8 mouse cellular contexts compared by ENCODE assay signal in the genomic region with DNA sequence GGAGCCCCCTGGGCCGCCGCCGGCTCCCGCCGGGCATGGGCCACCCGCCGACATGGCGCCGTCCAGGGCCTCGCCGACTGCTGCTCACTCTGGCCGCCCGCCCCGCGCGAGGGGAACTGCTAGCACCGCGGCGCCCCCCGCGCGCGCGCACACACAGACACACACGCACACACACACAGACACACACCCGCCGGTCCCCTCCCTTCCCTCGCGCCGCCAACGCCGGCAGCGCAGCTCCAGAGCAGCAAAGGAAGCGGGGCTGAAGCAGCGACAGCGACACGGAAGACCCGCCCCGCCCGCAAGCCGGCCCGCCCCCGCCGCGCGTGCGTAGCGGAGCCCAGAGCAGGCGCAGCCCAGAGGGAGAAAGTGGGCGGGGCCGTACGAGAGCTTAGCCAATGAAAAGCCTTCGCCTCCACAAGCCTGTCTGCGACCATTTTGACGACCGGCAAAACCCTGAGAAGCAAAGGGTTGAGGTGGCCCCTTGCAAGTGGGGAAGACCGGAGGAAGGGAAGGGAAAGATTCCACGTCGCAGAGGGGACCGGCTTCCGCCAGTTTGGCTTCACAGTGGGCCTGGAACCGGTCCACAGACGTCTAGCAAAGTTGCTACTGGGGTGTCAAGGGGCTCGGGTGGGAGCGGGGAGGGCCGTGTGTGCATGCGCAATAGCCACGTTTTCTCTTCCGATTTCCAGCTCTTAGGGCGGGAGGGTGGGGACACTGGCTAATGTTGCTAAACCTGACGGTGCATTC. TPM values are rescaled to one million over a fixed set of nuclear protein-coding genes. Genes with fewer than 3 reads are reported as not detected.
DNase-seq lines count a peak whose midpoint lies in the region; ATAC-seq lines count a peak whose summit lies in the region.

A gene (minus strand): TSS at position 280 of the 747 bp plus-strand sequence.

- H3K36me3 ChIP-seq in megakaryocyte, embryonic 14.5 days (replicated peaks; ENCODE audit: low read length): no peaks in the 10 kb centered on the region

- peaks cover 52% of the 10 kb centered on the region for H3K4me1 ChIP-seq in megakaryocyte, embryonic 14.5 days

- DNase-seq in ZHBTc4 (ENCODE audit: low read depth, low spot score): peak; percentile 98
- peak; percentile 94 to 96 for DNase-seq in gastrocnemius, adult 8-10 months (ENCODE audit: low spot score in 2 of 2)
- peak; percentile 81 for DNase-seq in hindlimb bud, embryonic 11.5 days (ENCODE audit: extremely low spot score, low read depth, low spot score)
- DNase-seq in left cerebral cortex, adult 8-10 months (ENCODE audit: low spot score in 2 of 2): peak; percentile 92 to 97
- peak; percentile 98 for DNase-seq in right cerebral cortex, postnatal 10 days (ENCODE audit: low spot score in 2 of 2)
- peak; percentile 96 for DNase-seq in urinary bladder, postnatal 25 days (ENCODE audit: low spot score)

- peak within 1 kb of the TSS; percentile 99 for H3K4me3 ChIP-seq in megakaryocyte, embryonic 14.5 days (replicated peaks)

- no peaks in the 10 kb centered on the region for H3K9me3 ChIP-seq in megakaryocyte, embryonic 14.5 days

- ATAC-seq in common myeloid progenitor, adult 5-6 weeks (replicated peaks; ENCODE audit: low read depth, poor library complexity, severe bottlenecking): peak; percentile 85

- no peaks in the 10 kb centered on the region for H3K27me3 ChIP-seq in megakaryocyte, embryonic 14.5 days (replicated peaks)

RNA-seq across cellular contexts. Expression of the gene that starts here (rescaled TPM):
- total RNA-seq in common myeloid progenitor, adult 5-6 weeks (2017): 20.8 and 26.9 TPM in 2 replicates
- 1 to 10 TPM; 6.8 to 8.1 (median 7.8) TPM for total RNA-seq in gastrocnemius, adult 8-10 months (2022)
- 10 to 100 TPM; 40.2 to 43.0 (median 41.9) TPM for total RNA-seq in left cerebral cortex, adult 8-10 months (2022)
- 1.0 and 1.2 TPM in 2 replicates for polyA plus RNA-seq in megakaryocyte, embryonic 14.5 days (2012; ENCODE audit: insufficient read depth, low replicate concordance)

Comparison
In these comparisons a context has a peak if more than half of its experiments do, and no peak if none do; other contexts are left out.
1. Peak in every context shown above with its lines: DNase-seq, ATAC-seq and H3K4me3 ChIP-seq.